ENCODE assay signal across 13 mouse cellular contexts in genomic region chr16:52243421-52243973, GRCm38 (mm10).
DNase-seq lines count a peak whose midpoint lies in the region; ATAC-seq and TF ChIP-seq lines count a peak whose summit lies in the region.
"Had no signal": no experiment of that assay in that cellular context is flagged by ENCODE, and none has a peak within 500 bp of the region (broad histone marks: within the 10 kb centered on the region; RNA-seq: fewer than 3 reads in every experiment).

No protein-coding gene starts in this region.

- no peaks in the 10 kb centered on the region for H3K36me3 ChIP-seq in hindbrain, postnatal 0 days (ENCODE audit: insufficient read depth, low read length)
- H3K36me3 ChIP-seq in hindbrain, embryonic 13.5 days: no peaks in the 10 kb centered on the region
- no peaks in the 10 kb centered on the region for H3K36me3 ChIP-seq in lung, embryonic 14.5 days (ENCODE audit: insufficient read depth)
- H3K36me3 ChIP-seq: embryonic facial prominence, embryonic 13.5 days; limb, embryonic 15.5 days had no signal

- H3K27me3 ChIP-seq in hindbrain, postnatal 0 days (ENCODE audit: insufficient read depth, low read length): no peaks in the 10 kb centered on the region
- H3K27me3 ChIP-seq in hindbrain, embryonic 13.5 days: no peaks in the 10 kb centered on the region
- H3K27me3 ChIP-seq in lung, embryonic 14.5 days (ENCODE audit: insufficient read depth, low read length): no peaks in the 10 kb centered on the region
- H3K27me3 ChIP-seq: limb, embryonic 15.5 days had no signal

- 0 out of 2 replicates have a peak, but pooled peaks have one; percentile 15 for ATAC-seq in hindbrain, postnatal 0 days
- no peak for ATAC-seq in hindbrain, embryonic 13.5 days (ENCODE audit: low FRiP score)
- no peak; the same call in 1 of the 2 replicates for ATAC-seq in lung, embryonic 14.5 days (ENCODE audit: insufficient read depth)
- ATAC-seq in monocyte, adult 5-6 weeks (replicated peaks; ENCODE audit: insufficient number of reproducible peaks, low FRiP score, low TSS enrichment, poor library complexity, severe bottlenecking): peak; percentile 35; the same call in 1 of the 2 replicates

- DNase-seq in embryo, embryonic 10 days (ENCODE audit: low spot score): peak; percentile 14
- no peak for DNase-seq in embryo, embryonic 9.5 days (ENCODE audit: extremely low spot score)
- DNase-seq in hindbrain, postnatal 0 days (ENCODE audit: low spot score): no peak
- DNase-seq in lung, embryonic 14.5 days: peak; percentile 30
- DNase-seq in lung, postnatal 10 days: no peak
- no peak for DNase-seq in yolk sac, embryonic 10.5 days (ENCODE audit: low spot score)
- DNase-seq: adrenal gland, adult 8-10 months; layer of hippocampus, adult 9-11 months; thymus, postnatal 14 days had no signal

- no peak overlapping the region for H3K4me2 ChIP-seq in hindbrain, postnatal 0 days (ENCODE audit: low read depth, low read length)
- H3K4me2 ChIP-seq in hindbrain, embryonic 13.5 days: no peak overlapping the region
- H3K4me2 ChIP-seq in lung, embryonic 14.5 days: no peak overlapping the region
- H3K4me2 ChIP-seq: embryonic facial prominence, embryonic 13.5 days; limb, embryonic 15.5 days had no signal

- peak; percentile 32; the same call in 1 of the 2 replicates for TF ChIP-seq CTCF in hindbrain, postnatal 0 days (IDR thresholded peaks at IDR 0.05; ENCODE audit: low read depth)
- TF ChIP-seq CTCF in lung, embryonic 14.5 days (IDR thresholded peaks at IDR 0.05; ENCODE audit: low read depth): peak; percentile 34

- 82% methylated on average over 4 of the region's 4 CpGs for WGBS in hindbrain, postnatal 0 days
- whole genome bisulfite sequencing in hindbrain, embryonic 13.5 days: 86% methylated on average over 4 of the region's 4 CpGs
- 75% methylated on average over 4 of the region's 4 CpGs for WGBS in lung, embryonic 14.5 days

- no peaks in the 10 kb centered on the region for H3K9me3 ChIP-seq in hindbrain, postnatal 0 days (ENCODE audit: low read length)
- no peaks in the 10 kb centered on the region for H3K9me3 ChIP-seq in hindbrain, embryonic 13.5 days
- H3K9me3 ChIP-seq in lung, embryonic 14.5 days (ENCODE audit: low read depth, low read length): no peaks in the 10 kb centered on the region
- H3K9me3 ChIP-seq: embryonic facial prominence, embryonic 13.5 days; limb, embryonic 15.5 days had no signal

- no peak overlapping the region for H3K27ac ChIP-seq in hindbrain, postnatal 0 days
- no peak overlapping the region for H3K27ac ChIP-seq in hindbrain, embryonic 13.5 days
- no peak overlapping the region for H3K27ac ChIP-seq in lung, embryonic 14.5 days (ENCODE audit: low read depth)
- H3K27ac ChIP-seq: embryonic facial prominence, embryonic 13.5 days; limb, embryonic 15.5 days had no signal

- no peaks in the 10 kb centered on the region for H3K4me1 ChIP-seq in hindbrain, postnatal 0 days (ENCODE audit: insufficient read depth, low read length)
- no peaks in the 10 kb centered on the region for H3K4me1 ChIP-seq in hindbrain, embryonic 13.5 days (replicated peaks)
- no peaks in the 10 kb centered on the region for H3K4me1 ChIP-seq in lung, embryonic 14.5 days (ENCODE audit: insufficient read depth)
- H3K4me1 ChIP-seq: embryonic facial prominence, embryonic 13.5 days had no signal

- H3K9ac ChIP-seq in hindbrain, postnatal 0 days (replicated peaks; ENCODE audit: low read length): no peak overlapping the region
- H3K9ac ChIP-seq in hindbrain, embryonic 13.5 days: no peak overlapping the region
- H3K9ac ChIP-seq in lung, embryonic 14.5 days: no peak overlapping the region
- H3K9ac ChIP-seq: embryonic facial prominence, embryonic 13.5 days; limb, embryonic 15.5 days had no signal

- H3K4me3 ChIP-seq in hindbrain, postnatal 0 days (ENCODE audit: low read length): no peak overlapping the region
- H3K4me3 ChIP-seq in hindbrain, embryonic 13.5 days: no peak overlapping the region
- no peak overlapping the region for H3K4me3 ChIP-seq in lung, embryonic 14.5 days (ENCODE audit: low read depth, low read length)
- H3K4me3 ChIP-seq: embryonic facial prominence, embryonic 13.5 days; limb, embryonic 15.5 days had no signal

Comparison
In these comparisons a context has a peak if more than half of its experiments do, and no peak if none do; other contexts are left out.
1. DNase-seq: peak in embryo, embryonic 10 days (single experiment) and lung, embryonic 14.5 days (single experiment); none in embryo, embryonic 9.5 days (single experiment), hindbrain, postnatal 0 days (single experiment), lung, postnatal 10 days (single experiment) and yolk sac, embryonic 10.5 days (single experiment).
2. ATAC-seq: peak in hindbrain, postnatal 0 days (single experiment) and monocyte, adult 5-6 weeks (single experiment); none in hindbrain, embryonic 13.5 days (single experiment) and lung, embryonic 14.5 days (single experiment).